Mouse (Mus musculus): ENCODE measurements around the gene Ints11. TPM values are rescaled to one million over a fixed set of nuclear protein-coding genes. Genes with fewer than 3 reads are reported as not detected.

Gene Ints11
- polyA plus RNA-seq, 1 experiment from 2014 or later, result 93.1 TPM

DNA sequence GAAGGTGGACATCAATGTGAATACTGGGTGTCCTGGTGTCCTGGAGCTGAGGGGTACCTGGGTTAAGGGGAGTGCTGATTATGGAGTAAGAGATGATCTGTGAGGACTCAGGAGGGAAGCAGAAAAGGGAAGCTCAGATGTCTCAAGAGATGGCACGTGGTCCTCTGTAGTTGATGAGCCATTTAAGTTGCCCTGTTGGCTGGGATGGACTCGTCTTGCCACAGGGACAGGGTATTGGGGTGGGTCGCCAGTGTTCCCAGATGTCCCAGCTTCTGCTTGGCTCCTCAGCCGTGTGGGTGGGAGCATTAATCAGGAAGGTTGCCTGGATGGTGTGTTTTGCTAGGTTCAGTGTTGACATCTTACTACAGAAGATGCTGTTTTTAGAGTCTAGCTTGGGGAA lies 36.1 kb upstream of the Ints11 start:
- Histone ChIP-seq H3K27me3 (ENCODE audit: control insufficient read depth, insufficient read depth, low read length) (no peaks in the 10 kb centered on the region), H3K9ac (ENCODE audit: low read depth, low read length) (no peak overlapping the region), H3K4me3 (ENCODE audit: low read depth, low read length) (no peak overlapping the region), H3K27ac (ENCODE audit: low read depth, low read length) (no peak overlapping the region), H3K4me2 (replicated peaks; ENCODE audit: low read depth, low read length) (no peak overlapping the region), H3K4me1 (replicated peaks; ENCODE audit: control insufficient read depth, insufficient read depth, low read length) (peaks cover 4% of the 10 kb centered on the region; the same call in 1 of the 2 replicates), H3K36me3 (ENCODE audit: control insufficient read depth, insufficient read depth, low read length) (no peaks in the 10 kb centered on the region; the same call in 1 of the 2 replicates), H3K9me3 (ENCODE audit: control insufficient read depth, low read length) (no peaks in the 10 kb centered on the region)
- ATAC-seq (ENCODE audit: low FRiP score) (no peak), DNase-seq (ENCODE audit: low spot score) (no peak)
- WGBS, result 87% methylated on average over 4 of the region's 4 CpGs

DNA sequence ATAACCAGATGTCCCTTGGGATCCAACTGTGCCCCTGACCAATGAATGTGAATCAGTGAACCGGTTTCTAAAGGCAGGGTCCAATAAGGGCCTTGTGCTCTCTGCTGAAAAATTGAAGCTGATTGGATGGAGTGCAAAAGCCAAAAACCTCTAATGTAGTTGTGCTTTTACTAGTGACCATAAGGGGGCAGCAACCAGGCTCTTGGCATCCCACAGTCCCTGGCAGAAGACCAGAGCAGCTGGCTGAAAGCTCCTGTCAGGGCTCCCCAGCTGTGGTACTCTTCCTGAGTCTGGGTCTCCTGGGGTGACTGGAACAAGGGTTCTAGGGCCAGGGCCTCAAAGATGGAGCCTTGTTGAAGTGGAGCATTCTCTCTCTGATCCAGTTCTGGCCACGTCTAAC lies 35.5 kb upstream of the Ints11 start:
- no peaks in the 10 kb centered on the region; the same call in 1 of the 2 replicates for H3K36me3 ChIP-seq (ENCODE audit: control insufficient read depth, insufficient read depth, low read length)
- no peak overlapping the region for H3K9ac ChIP-seq (ENCODE audit: low read depth, low read length)
- no peaks in the 10 kb centered on the region for H3K9me3 ChIP-seq (ENCODE audit: control insufficient read depth, low read length)
- peak; percentile 48; the same call in 1 of the 2 replicates for ATAC-seq (ENCODE audit: low FRiP score)
- WGBS, result 45% methylated on average over 2 of the region's 2 CpGs
- H3K4me1 ChIP-seq (replicated peaks; ENCODE audit: control insufficient read depth, insufficient read depth, low read length), result peaks cover 4% of the 10 kb centered on the region; the same call in 1 of the 2 replicates
- peak; percentile 79 for DNase-seq (ENCODE audit: low spot score)
- 0 out of 2 replicates have a peak overlapping the region, but pooled peaks have one; percentile 17 for H3K27ac ChIP-seq (ENCODE audit: low read depth, low read length)
- no peak overlapping the region for H3K4me3 ChIP-seq (ENCODE audit: low read depth, low read length)
- H3K27me3 ChIP-seq (ENCODE audit: control insufficient read depth, insufficient read depth, low read length), result no peaks in the 10 kb centered on the region
- H3K4me2 ChIP-seq (replicated peaks; ENCODE audit: low read depth, low read length), result no peak overlapping the region

DNA sequence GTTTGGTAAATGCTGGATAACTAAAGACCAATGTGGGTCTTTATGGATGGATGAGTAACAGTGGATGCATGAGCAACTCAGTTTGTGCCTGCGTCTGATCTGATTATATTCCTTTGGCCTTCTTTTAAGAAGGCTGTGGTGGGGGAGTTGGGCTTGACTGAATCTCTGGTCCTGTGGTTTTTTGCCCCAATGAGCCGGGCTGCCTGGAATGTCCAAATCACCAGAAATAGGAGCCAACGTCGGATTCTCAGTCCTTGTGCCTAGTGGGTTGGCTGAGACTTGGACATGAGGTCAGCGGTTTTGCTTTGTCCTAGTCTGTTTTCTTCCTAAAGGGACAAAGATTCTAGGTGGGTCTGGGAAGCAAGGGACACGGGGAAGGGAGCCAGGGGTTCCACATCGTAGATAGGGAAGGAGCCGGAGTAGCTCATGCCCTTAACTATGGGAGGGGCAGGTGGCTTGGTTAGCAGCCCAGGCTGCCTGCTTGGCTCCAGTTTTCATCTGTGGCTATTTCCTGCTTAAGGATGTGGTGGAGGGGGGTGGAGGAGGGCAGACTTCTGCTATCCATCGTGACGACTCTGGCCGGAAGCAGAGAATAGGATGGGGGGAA lies 31.8 kb upstream of the Ints11 start:
- Histone ChIP-seq H3K4me3 (ENCODE audit: low read depth, low read length) (no peak overlapping the region), H3K27me3 (ENCODE audit: control insufficient read depth, insufficient read depth, low read length) (0 out of 2 replicates have a peak, but pooled peaks cover 3% of the 10 kb centered on the region), H3K4me2 (replicated peaks; ENCODE audit: low read depth, low read length) (no peak overlapping the region), H3K9me3 (ENCODE audit: control insufficient read depth, low read length) (no peaks in the 10 kb centered on the region), H3K4me1 (replicated peaks; ENCODE audit: control insufficient read depth, insufficient read depth, low read length) (peaks cover 14% of the 10 kb centered on the region), H3K36me3 (ENCODE audit: control insufficient read depth, insufficient read depth, low read length) (no peaks in the 10 kb centered on the region; the same call in 1 of the 2 replicates), H3K9ac (ENCODE audit: low read depth, low read length) (no peak overlapping the region), H3K27ac (ENCODE audit: low read depth, low read length) (no peak overlapping the region)
- ATAC-seq (ENCODE audit: low FRiP score) (no peak), DNase-seq (ENCODE audit: low spot score) (no peak)
- WGBS, result 82% methylated on average over 11 of the region's 11 CpGs

- Histone ChIP-seq H3K36me3 (ENCODE audit: control insufficient read depth, insufficient read depth, low read length) (no peaks in the 10 kb centered on the region), H3K9ac (ENCODE audit: low read depth, low read length) (no peak overlapping the region), H3K4me3 (ENCODE audit: low read depth, low read length) (no peak overlapping the region), H3K27me3 (ENCODE audit: control insufficient read depth, insufficient read depth, low read length) (0 out of 2 replicates have a peak, but pooled peaks cover 3% of the 10 kb centered on the region), H3K9me3 (ENCODE audit: control insufficient read depth, low read length) (no peaks in the 10 kb centered on the region), H3K27ac (ENCODE audit: low read depth, low read length) (no peak overlapping the region), H3K4me1 (replicated peaks; ENCODE audit: control insufficient read depth, insufficient read depth, low read length) (peaks cover 14% of the 10 kb centered on the region), H3K4me2 (replicated peaks; ENCODE audit: low read depth, low read length) (no peak overlapping the region)
- WGBS, result 59% methylated on average over 8 of the region's 8 CpGs
- no peak for DNase-seq (ENCODE audit: low spot score)
- no peak for ATAC-seq (ENCODE audit: low FRiP score)
These were observed 30.9 kb upstream of the Ints11 start for GRCm38 (mm10) chr4:155838187-155839153.

GRCm38 (mm10) chr4:155839483-155839910 lies 29.8 kb upstream of the Ints11 start, which contains the start of gene Mxra8:
TSS of gene Mxra8 (plus strand) at chr4:155839680.
- Histone ChIP-seq H3K9me3 (ENCODE audit: control insufficient read depth, low read length) (no peaks in the 10 kb centered on the region), H3K9ac (ENCODE audit: low read depth, low read length) (peak within 1 kb of the TSS; percentile 53), H3K27me3 (ENCODE audit: control insufficient read depth, insufficient read depth, low read length) (0 out of 2 replicates have a peak, but pooled peaks cover 3% of the 10 kb centered on the region), H3K4me2 (replicated peaks; ENCODE audit: low read depth, low read length) (peak within 1 kb of the TSS; percentile 62), H3K4me3 (ENCODE audit: low read depth, low read length) (peak within 1 kb of the TSS; percentile 21), H3K36me3 (ENCODE audit: control insufficient read depth, insufficient read depth, low read length) (no peaks in the 10 kb centered on the region), H3K4me1 (replicated peaks; ENCODE audit: control insufficient read depth, insufficient read depth, low read length) (peaks cover 14% of the 10 kb centered on the region), H3K27ac (ENCODE audit: low read depth, low read length) (peak within 1 kb of the TSS; percentile 36; the same call in 1 of the 2 replicates)
- WGBS, result 3% methylated on average over 16 of the region's 16 CpGs
- DNase-seq (ENCODE audit: low spot score) (peak; percentile 79), ATAC-seq (ENCODE audit: low FRiP score) (peak; percentile 83)

DNA sequence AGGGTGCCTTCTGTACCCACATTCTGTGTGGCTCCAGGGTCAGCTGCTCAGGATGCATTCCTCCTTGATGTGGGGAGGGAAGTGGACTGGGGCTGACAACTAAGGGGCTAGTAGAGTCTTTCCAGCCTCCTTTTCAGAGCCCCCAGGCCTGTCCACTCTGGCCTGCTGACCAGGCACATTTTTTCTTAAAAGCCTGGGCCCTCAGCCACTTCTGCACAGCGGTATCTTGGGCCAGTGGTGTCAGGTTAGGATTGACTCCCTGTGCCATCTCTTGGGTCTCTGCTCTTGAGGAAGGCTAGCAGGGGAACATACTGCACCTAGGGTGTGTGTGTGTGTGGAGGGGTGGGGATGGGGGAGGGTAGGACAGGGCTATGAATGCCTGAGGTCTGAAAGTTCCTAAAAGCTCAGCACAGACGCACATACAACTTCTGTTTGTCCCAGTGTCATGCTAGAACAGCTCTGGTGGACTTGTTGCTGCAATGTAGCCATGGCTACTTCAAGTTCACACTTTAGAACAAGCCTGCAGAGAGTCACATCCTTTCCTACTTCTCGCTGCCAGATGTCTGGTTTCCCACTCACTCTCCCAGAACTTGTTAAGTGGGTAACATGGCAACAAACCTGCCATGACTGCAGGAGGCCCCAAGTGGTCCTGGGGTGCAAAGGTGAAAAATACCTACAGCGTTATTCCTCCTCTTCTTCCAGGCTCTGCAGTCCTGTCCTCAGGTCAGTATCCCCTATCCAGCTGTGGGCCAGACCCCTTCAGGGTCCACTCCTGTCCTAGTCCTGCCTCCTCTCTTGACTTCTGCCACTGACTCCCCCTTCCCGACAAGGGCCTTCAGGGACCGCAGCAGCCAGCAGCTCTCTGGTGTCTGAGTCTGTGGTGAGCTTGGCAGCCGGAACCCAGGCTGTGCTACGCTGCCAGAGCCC lies 29.0 kb upstream of the Ints11 start:
- Histone ChIP-seq H3K4me2 (replicated peaks; ENCODE audit: low read depth, low read length) (peak overlapping the region; percentile 62), H3K4me3 (ENCODE audit: low read depth, low read length) (peak overlapping the region; percentile 21), H3K4me1 (replicated peaks; ENCODE audit: control insufficient read depth, insufficient read depth, low read length) (peaks cover 14% of the 10 kb centered on the region), H3K36me3 (ENCODE audit: control insufficient read depth, insufficient read depth, low read length) (no peaks in the 10 kb centered on the region), H3K27ac (ENCODE audit: low read depth, low read length) (peak overlapping the region; percentile 36; the same call in 1 of the 2 replicates), H3K27me3 (ENCODE audit: control insufficient read depth, insufficient read depth, low read length) (0 out of 2 replicates have a peak, but pooled peaks cover 3% of the 10 kb centered on the region), H3K9me3 (ENCODE audit: control insufficient read depth, low read length) (no peaks in the 10 kb centered on the region), H3K9ac (ENCODE audit: low read depth, low read length) (peak overlapping the region; percentile 53)
- 8% methylated on average over 8 of the region's 8 CpGs for WGBS
- DNase-seq (ENCODE audit: low spot score) (peak; percentile 18), ATAC-seq (ENCODE audit: low FRiP score) (peak; percentile 26; the same call in 1 of the 2 replicates)

DNA sequence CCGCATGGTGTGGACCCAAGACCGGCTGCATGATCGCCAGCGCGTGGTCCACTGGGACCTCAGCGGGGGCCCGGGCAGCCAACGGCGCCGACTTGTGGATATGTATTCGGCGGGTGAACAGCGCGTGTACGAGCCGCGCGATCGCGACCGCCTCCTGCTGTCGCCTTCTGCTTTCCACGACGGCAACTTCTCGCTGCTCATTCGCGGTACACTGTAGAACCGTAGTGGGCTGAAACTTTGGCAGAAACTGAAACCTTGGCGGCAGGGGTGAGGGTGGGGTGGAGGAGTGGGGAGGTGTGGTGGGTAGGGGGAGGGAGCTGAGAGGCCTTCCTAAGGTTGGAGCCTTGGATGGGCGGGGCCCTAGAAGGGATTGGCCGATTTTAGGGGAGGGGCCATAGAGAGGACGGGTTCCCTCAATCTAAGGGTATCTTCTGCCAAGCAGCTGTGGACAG lies 28.3 kb upstream of the Ints11 start:
- Histone ChIP-seq H3K27ac (ENCODE audit: low read depth, low read length) (no peak overlapping the region), H3K4me2 (replicated peaks; ENCODE audit: low read depth, low read length) (peak overlapping the region; percentile 62), H3K4me3 (ENCODE audit: low read depth, low read length) (peak overlapping the region; percentile 21), H3K9ac (ENCODE audit: low read depth, low read length) (peak overlapping the region; percentile 21; the same call in 1 of the 2 replicates), H3K9me3 (ENCODE audit: control insufficient read depth, low read length) (no peaks in the 10 kb centered on the region), H3K27me3 (ENCODE audit: control insufficient read depth, insufficient read depth, low read length) (0 out of 2 replicates have a peak, but pooled peaks cover 3% of the 10 kb centered on the region), H3K36me3 (ENCODE audit: control insufficient read depth, insufficient read depth, low read length) (no peaks in the 10 kb centered on the region), H3K4me1 (replicated peaks; ENCODE audit: control insufficient read depth, insufficient read depth, low read length) (peaks cover 14% of the 10 kb centered on the region)
- ATAC-seq (ENCODE audit: low FRiP score), result peak; percentile 51
- DNase-seq (ENCODE audit: low spot score), result peak; percentile 65
- under 1% methylated on average over 32 of the region's 32 CpGs for WGBS

Measured in hindbrain, embryonic 11.5 days (tissue).